Mouse (Mus musculus) CH12.LX (cell line): Measurements from ENCODE around the gene Bivm. TPM values are rescaled to one million over a fixed set of nuclear protein-coding genes. Genes with fewer than 3 reads are reported as not detected.

Experiments used
- DNase-seq: peaks from one replicate; pipeline ENCODE4 v3.0.0-alpha.2; 2013; ENCODE audit errors: extremely low read depth
- H3K27ac ChIP-seq: 2 replicates; pipeline ENCODE4 v1.5.1; 2012; ENCODE audit warnings: low read depth, mild to moderate bottlenecking, control low read depth, moderate library complexity; ENCODE audit not compliant: insufficient read depth
- H3K27me3 ChIP-seq: replicated peaks from 2 replicates; pipeline ENCODE3; 2012; ENCODE audit warnings: inconsistent platforms
- H3K36me3 ChIP-seq, 2 experiments: replicated peaks in 1 of 2; 2 replicates each; pipeline versions ENCODE3 to v1.6.1; 2012; ENCODE audit warnings: inconsistent platforms in 1 of 2, low read length in 1 of 2, mild to moderate bottlenecking in 1 of 2, mixed read lengths in 1 of 2, moderate library complexity in 1 of 2; ENCODE audit not compliant: control insufficient read depth in 1 of 2, insufficient read depth in 1 of 2
- H3K4me1 ChIP-seq, 2 experiments: 2 replicates each; pipeline ENCODE4 v1.6.1; 2012; ENCODE audit warnings: inconsistent platforms in 1 of 2, moderate library complexity in 1 of 2; ENCODE audit not compliant: insufficient read depth in 2 of 2, control insufficient read depth in 1 of 2
- H3K4me2 ChIP-seq: 2 replicates; pipeline ENCODE4 v1.6.1; 2012; ENCODE audit warnings: low read depth, mild to moderate bottlenecking, control low read depth; ENCODE audit not compliant: poor library complexity, insufficient read depth, severe bottlenecking
- H3K4me3 ChIP-seq, 3 experiments: fragments of 150-350 bp in 1 of 3; sonication (generic) in 1 of 3; replicated peaks in 1 of 3; 2 replicates each; pipeline versions ENCODE3 to v1.5.1; 2011 to 2012; ENCODE audit warnings: low read depth in 2 of 3, low read length in 2 of 3, mild to moderate bottlenecking in 2 of 3, moderate library complexity in 2 of 3, control low read depth in 1 of 3, improper control_type of control experiment in 1 of 3, inconsistent platforms in 1 of 3, mixed read lengths in 1 of 3; ENCODE audit not compliant: poor library complexity in 1 of 3
- H3K79me2 ChIP-seq: replicated peaks from 2 replicates; pipeline ENCODE4 v1.6.1; 2012; ENCODE audit warnings: mild to moderate bottlenecking, moderate library complexity; ENCODE audit not compliant: control insufficient read depth, poor library complexity, insufficient read depth, severe bottlenecking; ENCODE audit errors: extremely low read depth
- H3K9ac ChIP-seq: 2 replicates; pipeline ENCODE4 v1.6.1; 2012; ENCODE audit warnings: low read depth, mild to moderate bottlenecking, control low read depth, moderate library complexity; ENCODE audit not compliant: insufficient read depth
- H3K9me3 ChIP-seq: replicated peaks from 2 replicates; pipeline ENCODE3; 2012; ENCODE audit warnings: low read length, inconsistent platforms, mixed read lengths
- BHLHE40 ChIP-seq: IDR thresholded peaks from 2 replicates; pipeline ENCODE4 v1.6.1; 2011; ENCODE audit warnings: mild to moderate bottlenecking, low read depth, low read length, improper control_type of control experiment
- CHD1 ChIP-seq: IDR thresholded peaks from 2 replicates; pipeline ENCODE4 v1.6.1; 2012; ENCODE audit warnings: low read depth, low read length, improper control_type of control experiment, inconsistent platforms
- CHD2 ChIP-seq: IDR thresholded peaks from 2 replicates; pipeline ENCODE4 v1.6.1; 2011; ENCODE audit warnings: low read length, improper control_type of control experiment
- CTCF ChIP-seq, 2 experiments: IDR thresholded peaks in 1 of 2; conservative IDR thresholded peaks in 1 of 2; 2 replicates each; pipeline ENCODE4 v1.5.1; 2011 to 2012; ENCODE audit warnings: low read depth in 2 of 2, low read length in 2 of 2, improper control_type of control experiment in 1 of 2, inconsistent platforms in 1 of 2, mild to moderate bottlenecking in 1 of 2, moderate library complexity in 1 of 2
- E2F4 ChIP-seq: IDR thresholded peaks from 2 replicates; pipeline ENCODE4 v1.6.1; 2011; ENCODE audit warnings: low read depth, low read length, improper control_type of control experiment; ENCODE audit not compliant: insufficient replicate concordance
- ETS1 ChIP-seq: conservative IDR thresholded peaks from 2 replicates; pipeline ENCODE4 v1.6.1; 2012; ENCODE audit warnings: low read depth, mild to moderate bottlenecking, inconsistent platforms, low read length, improper control_type of control experiment, moderate library complexity
- GABPA ChIP-seq: IDR thresholded peaks from 2 replicates; pipeline ENCODE4 v1.6.1; 2012; ENCODE audit warnings: low read depth, low read length, improper control_type of control experiment, inconsistent platforms; ENCODE audit not compliant: insufficient replicate concordance
- HCFC1 ChIP-seq: IDR thresholded peaks from 2 replicates; pipeline ENCODE4 v1.6.1; 2012; ENCODE audit warnings: low read depth, mild to moderate bottlenecking, inconsistent platforms, low read length, improper control_type of control experiment
- IRF4 ChIP-seq: IDR thresholded peaks from 2 replicates; pipeline ENCODE4 v1.6.1; 2014; ENCODE audit warnings: low read depth, mild to moderate bottlenecking, inconsistent platforms, low read length, improper control_type of control experiment
- JUN ChIP-seq: IDR thresholded peaks from 2 replicates; pipeline ENCODE4 v1.6.1; 2011; ENCODE audit warnings: low read depth, mild to moderate bottlenecking, low read length, improper control_type of control experiment, moderate library complexity; ENCODE audit not compliant: insufficient read depth
- JUND ChIP-seq: conservative IDR thresholded peaks from 2 replicates; pipeline ENCODE4 v1.6.1; 2011; ENCODE audit warnings: low read depth, low read length, improper control_type of control experiment
- KAT2A ChIP-seq: IDR thresholded peaks from 2 replicates; pipeline ENCODE4 v1.6.1; 2012; ENCODE audit warnings: low read length, improper control_type of control experiment, inconsistent platforms; ENCODE audit not compliant: insufficient replicate concordance
- MAFK ChIP-seq: IDR thresholded peaks from 2 replicates; pipeline ENCODE4 v1.6.1; 2011; ENCODE audit warnings: low read length, improper control_type of control experiment; ENCODE audit not compliant: insufficient replicate concordance
- MAX ChIP-seq: IDR thresholded peaks from 2 replicates; pipeline ENCODE4 v1.6.1; 2011; ENCODE audit warnings: low read length, improper control_type of control experiment
- MAZ ChIP-seq: IDR thresholded peaks from 2 replicates; pipeline ENCODE4 v1.6.1; 2012; ENCODE audit warnings: low read depth, mild to moderate bottlenecking, inconsistent platforms, low read length, improper control_type of control experiment, moderate library complexity
- MEF2A ChIP-seq: IDR thresholded peaks from 2 replicates; pipeline ENCODE4 v1.6.1; 2014; ENCODE audit warnings: low read depth, mild to moderate bottlenecking, inconsistent platforms, low read length, improper control_type of control experiment, borderline replicate concordance
- MXI1 ChIP-seq: IDR thresholded peaks from 2 replicates; pipeline ENCODE4 v1.6.1; 2011; ENCODE audit warnings: mild to moderate bottlenecking, low read depth, low read length, improper control_type of control experiment
- MYC ChIP-seq: IDR thresholded peaks from 2 replicates; pipeline ENCODE4 v1.6.1; 2011; ENCODE audit warnings: low read depth, mild to moderate bottlenecking, improper control_type of control experiment, low read length
- NELFE ChIP-seq: IDR thresholded peaks from 2 replicates; pipeline ENCODE4 v1.6.1; 2011; ENCODE audit warnings: low read depth, low read length, improper control_type of control experiment
- NRF1 ChIP-seq: IDR thresholded peaks from 2 replicates; pipeline ENCODE4 v1.6.1; 2014; ENCODE audit warnings: low read depth, mild to moderate bottlenecking, inconsistent platforms, low read length, improper control_type of control experiment, moderate library complexity
- PAX5 ChIP-seq: IDR thresholded peaks from 2 replicates; pipeline ENCODE4 v1.6.1; 2012; ENCODE audit warnings: low read length, inconsistent platforms, mixed read lengths
- POLR2A ChIP-seq: IDR thresholded peaks from 2 replicates; pipeline ENCODE4 v1.6.1; 2011; ENCODE audit warnings: low read depth, mild to moderate bottlenecking, improper control_type of control experiment, low read length
- POLR2AphosphoS2 ChIP-seq: IDR thresholded peaks from 2 replicates; pipeline ENCODE4 v1.6.1; 2011; ENCODE audit warnings: low read depth, low read length, improper control_type of control experiment
- RAD21 ChIP-seq: IDR thresholded peaks from 2 replicates; pipeline ENCODE4 v1.6.1; 2011; ENCODE audit warnings: low read depth, mild to moderate bottlenecking, low read length, improper control_type of control experiment, moderate library complexity
- RCOR1 ChIP-seq: conservative IDR thresholded peaks from 2 replicates; pipeline ENCODE4 v1.6.1; 2012; ENCODE audit warnings: low read depth, mild to moderate bottlenecking, inconsistent platforms, low read length, improper control_type of control experiment
- SIN3A ChIP-seq: IDR thresholded peaks from 2 replicates; pipeline ENCODE4 v1.6.1; 2012; ENCODE audit warnings: low read length, improper control_type of control experiment, inconsistent platforms
- SMC3 ChIP-seq: IDR thresholded peaks from 2 replicates; pipeline ENCODE4 v1.6.1; 2011; ENCODE audit warnings: low read depth, low read length, improper control_type of control experiment
- TBP ChIP-seq: conservative IDR thresholded peaks from 2 replicates; pipeline ENCODE4 v1.6.1; 2011; ENCODE audit warnings: low read depth, low read length, improper control_type of control experiment
- TCF12 ChIP-seq: IDR thresholded peaks from 2 replicates; pipeline ENCODE4 v1.6.1; 2014; ENCODE audit warnings: low read depth, mild to moderate bottlenecking, inconsistent platforms, low read length, improper control_type of control experiment
- UBTF ChIP-seq: IDR thresholded peaks from 2 replicates; pipeline ENCODE4 v1.6.1; 2012; ENCODE audit warnings: low read depth, mild to moderate bottlenecking, inconsistent platforms, low read length, improper control_type of control experiment, moderate library complexity
- USF1 ChIP-seq: IDR thresholded peaks from 2 replicates; pipeline ENCODE4 v1.6.1; 2014; ENCODE audit warnings: low read depth, mild to moderate bottlenecking, inconsistent platforms, low read length, improper control_type of control experiment
- USF2 ChIP-seq: conservative IDR thresholded peaks from 2 replicates; pipeline ENCODE4 v1.6.1; 2011; ENCODE audit warnings: low read depth, low read length, improper control_type of control experiment
- ZC3H11A ChIP-seq: IDR thresholded peaks from 2 replicates; pipeline ENCODE4 v1.6.1; 2012; ENCODE audit warnings: low read depth, mild to moderate bottlenecking, inconsistent platforms, low read length, improper control_type of control experiment
- ZMIZ1 ChIP-seq: IDR thresholded peaks from 2 replicates; pipeline ENCODE4 v1.6.1; 2012; ENCODE audit warnings: low read depth, mild to moderate bottlenecking, inconsistent platforms, low read length, improper control_type of control experiment
- dilution Hi-C: fragments of 300-500 bp; cut with MboI; formaldehyde crosslinking; loops from 2 replicates; pipeline ENCODE4 v1.14.3; 2020; ENCODE audit warnings: low sequenced_read_pairs; ENCODE audit not compliant: extremely low pct_unique_long_range_greater_than_20kb, extremely low pct_ligation_motif_present
- in situ Hi-C: fragments of 300-500 bp; cut with MboI; formaldehyde crosslinking; loops from 3 replicates; pipeline ENCODE4 v1.14.3; 2019; ENCODE audit warnings: low sequenced_read_pairs, low pct_ligation_motif_present, low pct_unique_long_range_greater_than_20kb, mixed read lengths
- polyA plus RNA-seq: library from polyadenylated mRNA; unstranded; fragments of >175 nt; gene quantifications from 2 replicates; pipeline ENCODE4 v1.2.1, GENCODE M21; 2012; ENCODE audit warnings: low read depth; ENCODE audit not compliant: insufficient read length
- total RNA-seq, 2 experiments: library from RNA; depleted of rRNA; stranded (reverse); fragments of 300-350 nt in 1 of 2; fragments of >200 nt in 1 of 2; gene quantifications; 2 replicates each; pipeline ENCODE4 v1.2.3; 2012 to 2014

The Bivm gene
- total and polyA plus RNA-seq, 3 experiments, result 0.04 to 0.09 (median 0.05) TPM

- TF ChIP-seq KAT2A (no peak), RCOR1 (no peak), NELFE (peak; percentile 81), POLR2A (peak; percentile 76), UBTF (no peak), CHD1 (no peak; the same call in 1 of the 2 replicates), HCFC1 (no peak; the same call in 1 of the 2 replicates), ETS1 (no peak), POLR2AphosphoS2 (no peak), CHD2 (0 out of 2 replicates have a peak, but pooled peaks have one; percentile 13), IRF4 (no peak), JUND (no peak), GABPA (no peak), RAD21 (no peak), MEF2A (no peak), SMC3 (no peak), USF1 (no peak)
These were observed 17.1 kb upstream of the Bivm start (continued) for GRCm38 (mm10) chr1:44101448-44102225.

DNA sequence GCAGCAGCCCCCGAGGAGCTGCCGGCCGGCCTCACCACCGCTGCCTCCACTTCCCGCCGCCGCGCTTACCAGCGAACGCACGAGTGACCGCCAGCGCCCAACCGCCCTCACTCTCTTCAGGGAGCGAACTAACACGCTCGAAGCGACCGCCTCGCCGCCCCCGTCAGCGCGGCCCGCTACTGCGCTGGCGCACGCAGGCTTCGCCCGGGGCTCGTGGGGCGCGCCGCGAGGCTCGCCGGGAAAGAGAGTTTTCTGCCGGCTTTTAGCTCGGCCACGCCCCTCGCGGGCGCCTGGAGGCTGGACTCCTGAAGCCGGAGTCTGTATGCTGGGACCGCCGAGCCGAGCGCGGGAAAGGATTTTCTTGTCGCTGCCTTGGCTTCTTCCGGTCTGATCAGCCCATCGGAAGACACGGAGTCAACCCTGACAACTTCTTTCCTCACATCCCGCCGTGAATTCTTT is 16.5 kb upstream of the Bivm start, which contains the start of gene Tex30:
Tex30 (minus strand) TSS at position 183 of the 459 bp plus-strand sequence.
- H3K79me2 ChIP-seq, result peaks cover 36% of the 10 kb centered on the region
- no peaks in the 10 kb centered on the region for H3K27me3 ChIP-seq
- H3K9ac ChIP-seq, result peak within 1 kb of the TSS; percentile 69
- peaks cover 2 to 43% of the 10 kb centered on the region in 2 experiments; a peak in 3 of 4 replicates for H3K4me1 ChIP-seq
- H3K27ac ChIP-seq, result peak within 1 kb of the TSS; percentile 67
- peak within 1 kb of the TSS; percentile 95 for H3K4me2 ChIP-seq
- peak within 1 kb of the TSS; percentile 85 to 86 (median 85) for H3K4me3 ChIP-seq
- dilution Hi-C loops, result no loop called here
- peaks cover 7 to 15% of the 10 kb centered on the region in 2 experiments for H3K36me3 ChIP-seq
- peak; percentile 94 for DNase-seq
- in situ Hi-C loops, result no loop called here
- no peaks in the 10 kb centered on the region for H3K9me3 ChIP-seq
- peak; percentile 95 for TF ChIP-seq E2F4
- peak; percentile 46; the same call in 1 of the 2 replicates for TF ChIP-seq MAX
- peak; percentile 97 for TF ChIP-seq TCF12
- TF ChIP-seq TBP, result peak; percentile 80
- TF ChIP-seq JUN, result no peak
- TF ChIP-seq RAD21, result no peak
- TF ChIP-seq MAZ, result 0 out of 2 replicates have a peak, but pooled peaks have one; percentile 57
- TF ChIP-seq CTCF (conservative IDR thresholded peaks at IDR 0.05 in 1 of 2, IDR thresholded peaks at IDR 0.05 in 1 of 2; ENCODE audit: low read depth in 2 of 2, low read length in 2 of 2), result no peak
- TF ChIP-seq ETS1, result no peak
- no peak for TF ChIP-seq ZC3H11A
- TF ChIP-seq NELFE, result peak; percentile 91
- peak; percentile 43; the same call in 1 of the 2 replicates for TF ChIP-seq SIN3A
- TF ChIP-seq IRF4, result peak; percentile 48; the same call in 1 of the 2 replicates
- 0 out of 2 replicates have a peak, but pooled peaks have one; percentile 27 for TF ChIP-seq CHD1
- TF ChIP-seq NRF1, result peak; percentile 91
- peak; percentile 70; the same call in 1 of the 2 replicates for TF ChIP-seq MYC
- TF ChIP-seq POLR2A, result peak; percentile 91
- no peak for TF ChIP-seq PAX5
- TF ChIP-seq HCFC1, result peak; percentile 91
- peak; percentile 85 for TF ChIP-seq MXI1
- no peak for TF ChIP-seq USF2
- no peak for TF ChIP-seq MAFK
- no peak for TF ChIP-seq SMC3
- TF ChIP-seq BHLHE40, result peak; percentile 55; the same call in 1 of the 2 replicates
- no peak for TF ChIP-seq RCOR1
- peak; percentile 57 for TF ChIP-seq USF1
- peak; percentile 95 for TF ChIP-seq ZMIZ1
